In genomic region chr15:92752578-92752977, GRCm38 (mm10) we compare ENCODE assay signal across 27 mouse cellular contexts.
DNase-seq lines count a peak whose midpoint lies in the region; ATAC-seq and TF ChIP-seq lines count a peak whose summit lies in the region.
"Had no signal": no experiment of that assay in that cellular context is flagged by ENCODE, and none has a peak within 500 bp of the region (broad histone marks: within the 10 kb centered on the region; RNA-seq: fewer than 3 reads in every experiment).

No protein-coding gene starts in this region.

- 91% methylated on average over 13 of the region's 13 CpGs for WGBS in midbrain, embryonic 14.5 days
- WGBS in midbrain, embryonic 11.5 days = 95% methylated on average over 13 of the region's 13 CpGs
- WGBS in hindbrain, embryonic 16.5 days = 75% methylated on average over 13 of the region's 13 CpGs
- WGBS in neural tube, embryonic 15.5 days = 83% methylated on average over 13 of the region's 13 CpGs
- 92% methylated on average over 13 of the region's 13 CpGs for WGBS in heart, embryonic 10.5 days

- no peaks in the 10 kb centered on the region for H3K27me3 ChIP-seq in midbrain, embryonic 14.5 days (ENCODE audit: control insufficient read depth, insufficient read depth, low read length)
- no peaks in the 10 kb centered on the region for H3K27me3 ChIP-seq in midbrain, embryonic 11.5 days (ENCODE audit: control insufficient read depth, insufficient read depth, low read length)
- no peaks in the 10 kb centered on the region for H3K27me3 ChIP-seq in hindbrain, embryonic 16.5 days (replicated peaks; ENCODE audit: control insufficient read depth, insufficient read depth, low read length)
- H3K27me3 ChIP-seq in neural tube, embryonic 15.5 days (replicated peaks) = no peaks in the 10 kb centered on the region
- H3K27me3 ChIP-seq in heart, embryonic 10.5 days (ENCODE audit: insufficient read depth, poor library complexity, severe bottlenecking) = no peaks in the 10 kb centered on the region
- H3K27me3 ChIP-seq: CH12.LX; embryonic facial prominence, embryonic 15.5 days; liver, embryonic 15.5 days; megakaryocyte, embryonic 14.5 days had no signal

- H3K4me1 ChIP-seq in midbrain, embryonic 14.5 days (ENCODE audit: control insufficient read depth, insufficient read depth, low read length) = peaks cover 10% of the 10 kb centered on the region; the same call in 1 of the 2 replicates
- peaks cover 6% of the 10 kb centered on the region for H3K4me1 ChIP-seq in midbrain, embryonic 11.5 days (ENCODE audit: control insufficient read depth, insufficient read depth, low read length)
- H3K4me1 ChIP-seq in hindbrain, embryonic 16.5 days (ENCODE audit: control insufficient read depth, insufficient read depth, low read depth, low read length) = peaks cover 2% of the 10 kb centered on the region
- H3K4me1 ChIP-seq in neural tube, embryonic 15.5 days = peaks cover 2% of the 10 kb centered on the region; the same call in 1 of the 2 replicates
- no peaks in the 10 kb centered on the region for H3K4me1 ChIP-seq in heart, embryonic 10.5 days
- H3K4me1 ChIP-seq: embryonic facial prominence, embryonic 15.5 days; liver, embryonic 15.5 days; megakaryocyte, embryonic 14.5 days had no signal

- no peak for DNase-seq in layer of hippocampus, adult 2 months (ENCODE audit: low spot score in 2 of 2)
- DNase-seq in layer of hippocampus, postnatal 25 days (ENCODE audit: extremely low spot score in 1 of 2, low spot score in 1 of 2) = no peak
- DNase-seq in midbrain, embryonic 14.5 days = no peak
- DNase-seq in midbrain, embryonic 11.5 days (ENCODE audit: low spot score, missing footprints) = no peak
- DNase-seq in heart, embryonic 10.5 days (ENCODE audit: low spot score) = no peak
- DNase-seq: adrenal gland, postnatal 36 days; B cell, adult 2 months; cerebellum, adult 11 months; cerebellum, adult 9-11 months; heart, postnatal 4 days; kidney, adult 9 months; kidney, postnatal 14 days; liver; lung, postnatal 36 days; thymus, adult 2 months; thymus, postnatal 4 days had no signal

- H3K9me3 ChIP-seq in midbrain, embryonic 14.5 days (ENCODE audit: control insufficient read depth, low read length) = no peaks in the 10 kb centered on the region
- no peaks in the 10 kb centered on the region for H3K9me3 ChIP-seq in midbrain, embryonic 11.5 days (ENCODE audit: control insufficient read depth, low read length)
- no peaks in the 10 kb centered on the region for H3K9me3 ChIP-seq in hindbrain, embryonic 16.5 days (ENCODE audit: control insufficient read depth, low read length)
- H3K9me3 ChIP-seq in neural tube, embryonic 15.5 days (replicated peaks) = no peaks in the 10 kb centered on the region
- no peaks in the 10 kb centered on the region for H3K9me3 ChIP-seq in heart, embryonic 10.5 days
- H3K9me3 ChIP-seq: embryonic facial prominence, embryonic 15.5 days; limb, embryonic 10.5 days; liver, embryonic 15.5 days had no signal

- ATAC-seq in midbrain, embryonic 14.5 days (ENCODE audit: low FRiP score, low TSS enrichment) = no peak
- ATAC-seq in midbrain, embryonic 11.5 days (ENCODE audit: low FRiP score) = no peak
- no peak for ATAC-seq in hindbrain, embryonic 16.5 days
- no peak for ATAC-seq in neural tube, embryonic 15.5 days (ENCODE audit: low FRiP score)
- ATAC-seq: intestine, embryonic 16.5 days; Patski had no signal

- H3K27ac ChIP-seq in layer of hippocampus, adult 2 months = no peak overlapping the region
- H3K27ac ChIP-seq in midbrain, embryonic 14.5 days (replicated peaks; ENCODE audit: low read depth, low read length) = peak overlapping the region; percentile 42; the same call in 1 of the 2 replicates
- H3K27ac ChIP-seq in midbrain, embryonic 11.5 days (ENCODE audit: low read depth, low read length) = no peak overlapping the region
- no peak overlapping the region for H3K27ac ChIP-seq in hindbrain, embryonic 16.5 days (ENCODE audit: low read depth, low read length)
- H3K27ac ChIP-seq in neural tube, embryonic 15.5 days (replicated peaks) = 0 out of 2 replicates have a peak overlapping the region, but pooled peaks have one; percentile 13
- H3K27ac ChIP-seq in heart, embryonic 10.5 days = no peak overlapping the region
- H3K27ac ChIP-seq: embryonic facial prominence, embryonic 15.5 days; limb, embryonic 10.5 days; liver, embryonic 15.5 days; stomach, postnatal 0 days had no signal

- no peaks in the 10 kb centered on the region for H3K36me3 ChIP-seq in midbrain, embryonic 14.5 days (ENCODE audit: control insufficient read depth, insufficient read depth, low read length)
- H3K36me3 ChIP-seq in midbrain, embryonic 11.5 days (ENCODE audit: control insufficient read depth, insufficient read depth, low read length) = no peaks in the 10 kb centered on the region
- H3K36me3 ChIP-seq in hindbrain, embryonic 16.5 days (ENCODE audit: control insufficient read depth, insufficient read depth, low read length) = no peaks in the 10 kb centered on the region
- H3K36me3 ChIP-seq in neural tube, embryonic 15.5 days = no peaks in the 10 kb centered on the region
- H3K36me3 ChIP-seq in heart, embryonic 10.5 days = no peaks in the 10 kb centered on the region
- H3K36me3 ChIP-seq: embryonic facial prominence, embryonic 15.5 days; G1E; limb, embryonic 10.5 days; liver, embryonic 15.5 days had no signal

- H3K4me2 ChIP-seq in midbrain, embryonic 14.5 days (ENCODE audit: low read length) = no peak overlapping the region
- H3K4me2 ChIP-seq in midbrain, embryonic 11.5 days = no peak overlapping the region
- H3K4me2 ChIP-seq in hindbrain, embryonic 16.5 days (ENCODE audit: low read length) = peak overlapping the region; percentile 49
- peak overlapping the region; percentile 43 for H3K4me2 ChIP-seq in neural tube, embryonic 15.5 days
- H3K4me2 ChIP-seq: embryonic facial prominence, embryonic 15.5 days; liver, embryonic 15.5 days had no signal

- H3K9ac ChIP-seq in midbrain, embryonic 14.5 days (replicated peaks; ENCODE audit: low read length) = no peak overlapping the region
- no peak overlapping the region for H3K9ac ChIP-seq in midbrain, embryonic 11.5 days (ENCODE audit: low read length)
- no peak overlapping the region for H3K9ac ChIP-seq in hindbrain, embryonic 16.5 days (ENCODE audit: low read depth, low read length)
- H3K9ac ChIP-seq in neural tube, embryonic 15.5 days (replicated peaks) = no peak overlapping the region
- H3K9ac ChIP-seq: embryonic facial prominence, embryonic 15.5 days; liver, embryonic 15.5 days had no signal

- peak overlapping the region; percentile 11; the same call in 1 of the 2 replicates for H3K4me3 ChIP-seq in layer of hippocampus, adult 2 months
- no peak overlapping the region for H3K4me3 ChIP-seq in midbrain, embryonic 14.5 days (replicated peaks; ENCODE audit: low read depth, low read length)
- H3K4me3 ChIP-seq in midbrain, embryonic 11.5 days (ENCODE audit: low read depth, low read length) = no peak overlapping the region
- H3K4me3 ChIP-seq in hindbrain, embryonic 16.5 days (ENCODE audit: low read length) = peak overlapping the region; percentile 11
- 0 out of 2 replicates have a peak overlapping the region, but pooled peaks have one; percentile 10 for H3K4me3 ChIP-seq in neural tube, embryonic 15.5 days (replicated peaks)
- H3K4me3 ChIP-seq in heart, embryonic 10.5 days = no peak overlapping the region
- H3K4me3 ChIP-seq: embryonic facial prominence, embryonic 15.5 days; limb, embryonic 10.5 days; liver, embryonic 15.5 days; megakaryocyte, embryonic 14.5 days had no signal

- TF ChIP-seq CTCF in layer of hippocampus, adult 2 months (conservative IDR thresholded peaks at IDR 0.05) = no peak

Comparison
In these comparisons a context has a peak if more than half of its experiments do, and no peak if none do; other contexts are left out.
1. H3K27ac ChIP-seq: peak in midbrain, embryonic 14.5 days (single experiment) and neural tube, embryonic 15.5 days (single experiment); none in layer of hippocampus, adult 2 months (single experiment), midbrain, embryonic 11.5 days (single experiment), hindbrain, embryonic 16.5 days (single experiment) and heart, embryonic 10.5 days (single experiment).
2. H3K4me3 ChIP-seq: peak in layer of hippocampus, adult 2 months (single experiment), hindbrain, embryonic 16.5 days (single experiment) and neural tube, embryonic 15.5 days (single experiment); none in midbrain, embryonic 14.5 days (single experiment), midbrain, embryonic 11.5 days (single experiment) and heart, embryonic 10.5 days (single experiment).
3. H3K4me2 ChIP-seq: peak in hindbrain, embryonic 16.5 days (single experiment) and neural tube, embryonic 15.5 days (single experiment); none in midbrain, embryonic 14.5 days (single experiment) and midbrain, embryonic 11.5 days (single experiment).